Mouse (Mus musculus): ENCODE data around the gene Sap30bp. TPM values are rescaled to one million over a fixed set of nuclear protein-coding genes. Genes with fewer than 3 reads are reported as not detected.
A peak's percentile ranks its signal among the peaks of the same experiment; 100 is the strongest.

Sap30bp gene
- polyA plus RNA-seq, 2 experiments, result 20.0 to 22.6 TPM

DNA sequence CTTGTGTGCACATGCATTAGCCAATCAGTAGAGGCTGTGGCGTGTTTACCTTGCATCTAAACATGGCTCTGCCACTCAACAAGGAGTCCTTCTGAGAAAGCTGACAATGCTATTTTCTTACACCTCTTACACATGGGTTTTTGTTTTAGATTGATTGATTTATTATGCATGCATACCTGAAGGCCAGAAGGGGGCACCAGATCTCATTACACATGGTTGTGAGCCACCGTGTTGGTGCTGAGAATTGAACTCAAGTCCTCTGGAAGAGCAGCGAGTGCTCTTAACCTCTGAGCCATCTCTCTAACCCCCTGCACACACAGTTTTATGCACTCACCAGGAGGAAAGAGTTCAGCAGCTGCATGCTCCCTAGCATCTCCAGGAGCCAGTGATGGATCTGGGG, 69.8 kb downstream of the Sap30bp start:
- Histone ChIP-seq H3K9me3 (ENCODE audit: control insufficient read depth, low read length) (no peaks in the 10 kb centered on the region), H3K9ac (replicated peaks) (no peak overlapping the region), H3K4me1 (replicated peaks; ENCODE audit: control insufficient read depth in 2 of 2, insufficient read depth in 2 of 2, low read length in 1 of 2) (peaks cover 7 to 14% of the 10 kb centered on the region in 2 experiments; a peak in 3 of 4 replicates), H3K4me3 (ENCODE audit: insufficient read depth in 1 of 2, low read depth in 2 of 2, low read length in 2 of 2) (no peak overlapping the region), H3K4me2 (ENCODE audit: low read depth) (no peak overlapping the region), H3K27ac (no peak overlapping the region), H3K27me3 (ENCODE audit: control insufficient read depth, insufficient read depth, low read length) (no peaks in the 10 kb centered on the region), H3K36me3 (replicated peaks; ENCODE audit: control insufficient read depth, insufficient read depth, low read depth) (no peaks in the 10 kb centered on the region)
- no peak for TF ChIP-seq EP300 (IDR thresholded peaks at IDR 0.05; ENCODE audit: low read depth)
- TF ChIP-seq CTCF (IDR thresholded peaks at IDR 0.05; ENCODE audit: low read depth), result peak; percentile 36; the same call in 1 of the 2 replicates
- no peak for ATAC-seq (ENCODE audit: insufficient read depth)
- DNase-seq (ENCODE audit: low read depth in 3 of 3, low spot score in 3 of 3), result no peak
- WGBS (ENCODE audit: insufficient replicate concordance), result 71% methylated on average over 3 of the region's 3 CpGs

DNA sequence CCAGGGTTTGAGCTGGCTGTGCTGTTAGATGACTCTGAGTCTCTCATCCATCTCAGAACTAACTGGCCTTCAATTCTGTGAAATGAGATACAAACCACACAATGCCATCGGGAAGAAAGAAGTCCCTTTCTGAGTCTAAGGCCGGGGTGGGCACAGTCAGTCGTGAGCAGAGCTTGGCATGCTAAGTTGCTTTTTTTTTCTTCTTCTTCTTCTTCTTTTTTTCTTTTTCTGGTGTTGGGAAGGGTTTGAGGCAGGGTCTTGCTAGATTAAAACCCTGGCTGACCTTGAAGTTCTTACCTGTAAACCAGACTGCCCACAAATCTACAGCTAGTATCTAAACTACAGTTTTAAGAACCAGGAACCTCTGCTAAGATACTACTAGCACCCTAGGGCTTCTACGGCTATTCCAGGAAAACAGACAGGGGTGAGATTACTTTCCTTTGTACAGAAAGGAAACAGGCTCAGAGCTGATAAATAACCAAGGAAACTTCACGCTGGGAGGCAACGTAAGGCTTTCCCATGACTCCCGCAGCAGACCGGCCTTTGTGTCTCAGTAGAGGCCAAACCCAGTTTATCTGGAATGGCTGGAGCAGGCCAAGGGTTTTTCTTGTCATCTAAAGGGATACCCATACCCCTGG, 71.2 kb downstream of the Sap30bp start:
- no peaks in the 10 kb centered on the region for H3K36me3 ChIP-seq (replicated peaks; ENCODE audit: control insufficient read depth, insufficient read depth, low read depth)
- peak overlapping the region; percentile 9 for H3K27ac ChIP-seq
- H3K9me3 ChIP-seq (ENCODE audit: control insufficient read depth, low read length), result no peaks in the 10 kb centered on the region
- DNase-seq (ENCODE audit: low read depth in 3 of 3, low spot score in 3 of 3) (no peak), ATAC-seq (ENCODE audit: insufficient read depth) (peak; percentile 9; the same call in 1 of the 2 replicates)
- H3K4me1 ChIP-seq (replicated peaks; ENCODE audit: control insufficient read depth in 2 of 2, insufficient read depth in 2 of 2, low read length in 1 of 2), result peaks cover 7 to 13% of the 10 kb centered on the region in 2 experiments; a peak in 3 of 4 replicates
- H3K4me3 ChIP-seq (ENCODE audit: insufficient read depth in 1 of 2, low read depth in 2 of 2, low read length in 2 of 2), result peak overlapping the region; percentile 5 to 46
- whole genome bisulfite sequencing (ENCODE audit: insufficient replicate concordance), result 10% methylated on average over 8 of the region's 8 CpGs
- peak overlapping the region; percentile 76 for H3K4me2 ChIP-seq (ENCODE audit: low read depth)
- H3K27me3 ChIP-seq (ENCODE audit: control insufficient read depth, insufficient read depth, low read length), result no peaks in the 10 kb centered on the region
- peak overlapping the region; percentile 65 for H3K9ac ChIP-seq (replicated peaks)
- TF ChIP-seq EP300 (IDR thresholded peaks at IDR 0.05; ENCODE audit: low read depth), result no peak
- no peak for TF ChIP-seq CTCF (IDR thresholded peaks at IDR 0.05; ENCODE audit: low read depth)

DNA sequence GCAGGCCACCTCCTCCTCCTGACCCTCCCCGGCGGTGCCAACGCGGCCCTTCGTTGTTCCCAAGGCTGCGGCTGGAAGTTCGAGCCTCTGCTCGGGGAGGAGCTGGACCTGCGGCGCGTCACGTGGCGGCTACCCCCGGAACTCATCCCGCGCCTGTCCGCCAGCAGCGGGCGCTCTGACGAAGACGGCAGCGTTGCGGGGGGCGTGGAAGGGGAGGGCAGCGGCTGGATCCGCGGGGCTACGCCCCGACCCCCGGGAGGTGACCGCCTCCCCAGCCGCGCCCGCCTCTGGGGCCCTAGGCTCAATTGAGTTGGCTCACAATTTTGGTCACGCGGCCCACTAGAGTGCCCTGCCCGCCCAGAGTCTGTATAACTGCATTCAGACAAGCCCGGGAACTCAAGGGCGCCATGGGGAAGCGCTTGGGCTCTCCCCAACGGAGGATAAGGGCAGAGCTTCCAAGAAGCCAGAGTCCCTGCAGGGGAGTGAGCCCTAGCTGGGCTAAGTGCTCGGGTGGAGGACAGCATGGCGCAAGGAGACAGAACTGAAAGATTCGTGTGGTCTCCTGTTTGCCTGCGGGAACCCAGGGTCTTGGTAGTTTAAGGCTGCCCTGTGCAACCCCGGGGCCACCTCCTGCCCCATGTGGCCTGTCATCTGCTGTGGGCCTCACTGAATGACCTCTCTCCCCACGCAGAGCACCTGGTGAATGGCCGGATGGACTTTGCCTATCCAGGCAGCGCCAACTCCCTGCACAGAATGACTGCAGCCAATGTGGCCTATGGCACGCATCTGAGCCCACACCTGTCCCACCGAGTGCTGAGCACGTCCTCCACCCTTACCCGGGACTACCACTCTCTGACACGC, 72.0 kb downstream of the Sap30bp start:
- Histone ChIP-seq H3K4me2 (ENCODE audit: low read depth) (peak overlapping the region; percentile 76), H3K36me3 (replicated peaks; ENCODE audit: control insufficient read depth, insufficient read depth, low read depth) (no peaks in the 10 kb centered on the region), H3K27me3 (ENCODE audit: control insufficient read depth, insufficient read depth, low read length) (no peaks in the 10 kb centered on the region), H3K9me3 (ENCODE audit: control insufficient read depth, low read length) (no peaks in the 10 kb centered on the region), H3K9ac (replicated peaks) (peak overlapping the region; percentile 65), H3K4me1 (replicated peaks; ENCODE audit: control insufficient read depth in 2 of 2, insufficient read depth in 2 of 2, low read length in 1 of 2) (peaks cover 7 to 13% of the 10 kb centered on the region in 2 experiments; a peak in 3 of 4 replicates), H3K4me3 (ENCODE audit: insufficient read depth in 1 of 2, low read depth in 2 of 2, low read length in 2 of 2) (peak overlapping the region; percentile 12 to 46), H3K27ac (peak overlapping the region; percentile 49)
- WGBS (ENCODE audit: insufficient replicate concordance), result 3% methylated on average over 52 of the region's 54 CpGs
- peak; percentile 80 for TF ChIP-seq CTCF (IDR thresholded peaks at IDR 0.05; ENCODE audit: low read depth)
- no peak for TF ChIP-seq EP300 (IDR thresholded peaks at IDR 0.05; ENCODE audit: low read depth)
- ATAC-seq (ENCODE audit: insufficient read depth), result peak; percentile 75
- peak in 1 of 3 experiments; percentile 61 for DNase-seq (ENCODE audit: low read depth in 3 of 3, low spot score in 3 of 3)

DNA sequence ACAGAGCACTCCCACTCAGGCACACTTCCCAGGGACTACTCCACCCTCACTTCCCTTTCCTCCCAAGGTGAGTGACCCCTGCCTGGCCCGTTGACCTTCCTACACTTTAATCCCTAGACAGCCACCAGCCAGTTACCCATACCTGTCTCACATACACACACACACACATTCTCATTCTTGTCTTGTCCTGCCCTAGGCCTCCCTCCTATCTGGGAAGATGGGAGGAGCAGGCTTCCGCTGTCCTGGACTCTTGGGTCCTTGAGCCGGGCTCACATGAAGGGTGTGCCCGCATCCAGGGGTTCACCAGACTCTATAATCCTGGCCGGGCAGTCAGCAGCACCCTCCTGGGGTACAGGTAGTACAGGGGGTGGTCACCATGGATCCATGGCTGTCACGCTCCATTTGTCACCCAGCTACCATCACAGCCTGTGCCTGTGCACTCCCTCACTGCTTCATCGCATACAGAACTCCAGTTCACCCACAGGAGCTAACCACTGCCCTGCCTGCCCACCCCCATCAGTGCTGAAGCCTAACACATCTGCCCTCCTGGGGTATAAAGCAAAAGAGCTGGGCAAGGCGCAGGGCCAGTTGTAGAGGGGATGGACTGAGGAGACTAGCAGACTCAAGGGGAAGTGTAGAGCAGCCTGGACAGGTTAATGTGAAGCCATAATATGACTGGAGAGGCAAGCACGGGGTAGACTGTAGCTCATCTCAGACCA, 72.8 kb downstream of the Sap30bp start:
- H3K9ac ChIP-seq (replicated peaks), result no peak overlapping the region; the same call in 1 of the 2 replicates
- H3K4me3 ChIP-seq (ENCODE audit: insufficient read depth in 1 of 2, low read depth in 2 of 2, low read length in 2 of 2), result no peak overlapping the region
- WGBS (ENCODE audit: insufficient replicate concordance), result 53% methylated on average over 9 of the region's 9 CpGs
- peaks cover 7 to 13% of the 10 kb centered on the region in 2 experiments; a peak in 3 of 4 replicates for H3K4me1 ChIP-seq (replicated peaks; ENCODE audit: control insufficient read depth in 2 of 2, insufficient read depth in 2 of 2, low read length in 1 of 2)
- no peaks in the 10 kb centered on the region for H3K27me3 ChIP-seq (ENCODE audit: control insufficient read depth, insufficient read depth, low read length)
- TF ChIP-seq CTCF (IDR thresholded peaks at IDR 0.05; ENCODE audit: low read depth) (no peak), EP300 (IDR thresholded peaks at IDR 0.05; ENCODE audit: low read depth) (no peak)
- H3K36me3 ChIP-seq (replicated peaks; ENCODE audit: control insufficient read depth, insufficient read depth, low read depth), result no peaks in the 10 kb centered on the region
- no peak for DNase-seq (ENCODE audit: low read depth in 3 of 3, low spot score in 3 of 3)
- no peaks in the 10 kb centered on the region for H3K9me3 ChIP-seq (ENCODE audit: control insufficient read depth, low read length)
- H3K4me2 ChIP-seq (ENCODE audit: low read depth), result peak overlapping the region; percentile 76
- H3K27ac ChIP-seq, result peak overlapping the region; percentile 49; the same call in 1 of the 2 replicates
- no peak; the same call in 1 of the 2 replicates for ATAC-seq (ENCODE audit: insufficient read depth)

Measured in liver, embryonic 14.5 days (tissue).